Mouse (Mus musculus) 3134 (cell line): Measurements from ENCODE around the gene Olfr666.
"Not testable (repeated sequence)": the region's sequence is repeated elsewhere in the genome, so short reads cannot be mapped to it uniquely, and the experiment has no call there.

ENCODE experiments used
- DNase-seq: peaks from one replicate; pipeline ENCODE4 v3.0.0-alpha.2; 2011; ENCODE audit warnings: low spot score; ENCODE audit not compliant: insufficient read length; ENCODE audit errors: extremely low read depth

Olfr666 gene

DNA sequence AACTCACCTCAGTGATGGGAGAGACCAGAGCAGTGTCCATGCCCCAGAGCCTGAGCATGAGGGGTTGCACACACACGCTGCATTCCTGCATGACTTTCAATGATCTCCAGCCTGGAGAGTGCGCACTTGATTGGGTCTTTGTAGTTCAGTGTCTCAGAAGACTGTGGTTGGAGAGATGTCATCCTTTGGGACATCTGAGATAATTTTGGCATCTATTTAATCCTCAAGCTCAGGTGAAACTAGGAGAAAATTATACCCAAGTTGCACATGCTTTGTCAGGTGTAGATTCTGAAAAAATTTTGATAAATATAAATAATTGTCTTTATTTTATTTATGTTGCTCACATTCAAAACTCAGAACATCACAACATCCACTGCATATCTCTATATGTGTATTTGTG is at the start of gene Olfr666:
TSS of gene Olfr666 (minus strand) at position 101 of the 400 bp plus-strand sequence.
- DNase-seq, result no peak

- DNase-seq, result no peak
These were observed 38.2 kb upstream of the Olfr666 start, which contains the start of gene Olfr669 for GRCm38 (mm10) chr7:104933940-104934339. TSS of gene Olfr669 (plus strand) at chr7:104934240.

DNA sequence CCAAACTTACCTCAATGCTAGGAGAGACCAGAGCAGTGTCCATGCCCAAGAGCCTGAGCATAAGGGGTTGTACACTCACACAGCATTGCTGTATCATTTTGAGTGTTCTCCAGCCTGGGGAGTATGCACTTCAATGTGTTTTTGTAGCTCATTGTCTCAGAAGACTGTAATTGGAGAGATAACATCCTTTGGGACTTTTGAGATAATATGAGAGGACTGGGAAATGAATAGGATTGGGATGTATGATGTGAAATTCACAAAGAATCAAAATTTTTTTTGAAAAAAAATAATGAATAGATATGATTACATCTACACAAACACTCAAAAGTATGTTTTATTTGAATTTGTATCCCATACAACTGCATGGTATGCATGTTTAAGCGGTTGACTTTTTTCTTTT is 32.2 kb upstream of the Olfr666 start, which contains the start of gene Olfr668:
TSS of gene Olfr668 (minus strand) at position 101 of the 400 bp plus-strand sequence.
- no peak for DNase-seq

DNA sequence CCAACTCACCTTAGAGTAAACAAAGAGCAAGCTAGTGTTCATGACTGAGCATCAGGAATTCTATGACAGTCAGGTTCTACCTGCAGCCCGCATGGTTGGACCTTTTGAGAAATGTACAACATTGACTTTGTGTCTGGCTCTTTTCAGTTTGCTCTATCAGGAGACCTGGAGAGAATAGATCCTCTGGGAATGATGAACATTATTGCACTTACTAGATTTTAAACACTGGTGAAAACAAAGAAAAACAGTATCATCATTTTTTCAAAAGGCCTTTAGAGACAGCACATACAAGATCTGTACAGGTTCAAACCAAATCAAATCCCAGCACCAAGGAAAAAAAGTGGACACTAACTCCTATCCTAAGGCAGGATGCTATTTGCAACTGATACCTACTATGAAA is 25.6 kb upstream of the Olfr666 start, which contains the start of gene Olfr667:
TSS of gene Olfr667 (minus strand) at position 101 of the 400 bp plus-strand sequence.
- no peak for DNase-seq

- no peak for DNase-seq
These were observed 18.0 kb downstream of the Olfr666 start, which contains the start of gene Olfr665 for GRCm38 (mm10) chr7:104877731-104878130. TSS of gene Olfr665 (plus strand) at chr7:104878031.

- peak; percentile 46 for DNase-seq
These were observed 34.4 kb downstream of the Olfr666 start for GRCm38 (mm10) chr7:104861381-104861780.

GRCm38 (mm10) chr7:104857683-104858082 is 38.1 kb downstream of the Olfr666 start:
- peak; percentile 14 for DNase-seq

DNA sequence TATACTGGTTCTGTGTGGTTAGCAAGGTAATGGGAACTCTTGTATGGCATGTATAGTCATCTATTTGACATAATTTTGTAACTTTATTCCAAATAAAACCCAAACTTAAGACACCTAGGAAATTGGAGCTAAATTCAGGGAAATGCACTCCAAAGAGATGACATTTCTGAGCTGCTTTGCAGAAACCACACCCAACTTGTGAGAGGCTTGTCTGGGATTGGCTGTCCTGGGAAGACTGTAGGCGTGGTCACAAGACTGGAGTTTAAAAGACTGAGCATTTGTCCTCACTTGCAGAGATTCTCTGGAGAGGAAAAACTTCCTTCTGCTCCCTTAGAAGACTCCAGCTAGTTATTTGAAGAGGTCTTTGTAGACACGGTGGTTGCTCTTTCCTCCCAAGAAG is 39.0 kb downstream of the Olfr666 start, which contains the start of gene Usp17la:
TSS of gene Usp17la (plus strand) at position 301 of the 400 bp plus-strand sequence.
- not testable (repeated sequence) for DNase-seq

- DNase-seq, result no peak
These were observed 40.5 kb downstream of the Olfr666 start for GRCm38 (mm10) chr7:104855248-104855750.

DNA sequence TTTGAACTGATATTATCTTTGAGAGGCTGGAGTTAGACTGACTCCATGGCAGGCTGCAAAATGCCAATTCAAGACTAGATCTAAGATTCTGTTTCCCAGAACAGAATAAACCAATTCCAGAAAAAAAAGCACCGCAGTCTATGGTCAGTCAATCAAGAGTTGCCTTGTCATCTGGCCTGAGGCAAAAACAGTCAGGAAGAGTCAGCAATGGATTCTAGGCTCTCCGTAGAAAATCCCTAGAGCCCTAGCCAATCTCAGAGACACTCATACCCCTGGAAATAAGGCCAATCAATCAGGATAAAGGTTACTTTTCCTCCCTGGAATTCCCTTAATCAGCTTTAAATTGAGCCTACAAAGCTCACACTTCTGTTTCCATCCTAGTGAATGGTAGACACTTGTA is 44.2 kb downstream of the Olfr666 start:
- DNase-seq, result peak; percentile 20

DNA sequence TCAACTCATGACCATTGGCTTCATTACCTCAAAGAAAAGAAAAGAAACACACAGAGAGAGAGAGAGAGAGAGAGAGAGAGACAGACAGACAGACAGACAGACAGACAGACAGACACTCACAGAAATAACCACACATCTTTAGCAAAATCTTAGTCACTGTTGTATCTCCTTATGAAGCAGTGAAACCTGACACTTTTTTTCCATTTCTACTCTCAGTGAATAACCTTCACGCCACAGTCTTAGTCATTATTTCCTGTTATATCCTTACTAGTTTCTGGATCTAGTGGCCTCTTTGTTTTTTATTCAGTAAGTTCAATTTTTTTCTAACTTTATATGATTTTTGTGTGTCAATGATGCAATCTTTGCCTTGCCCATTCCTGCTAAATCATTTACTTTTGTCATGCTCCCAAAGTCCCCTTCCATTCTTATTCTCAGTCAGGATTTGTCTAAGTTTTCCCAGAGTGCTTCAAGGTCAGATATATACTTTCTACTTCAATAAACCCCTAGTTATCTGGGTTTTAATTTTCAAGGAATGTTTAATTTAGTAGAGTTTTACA is 51.9 kb downstream of the Olfr666 start:
- peak; percentile 29 for DNase-seq

DNA sequence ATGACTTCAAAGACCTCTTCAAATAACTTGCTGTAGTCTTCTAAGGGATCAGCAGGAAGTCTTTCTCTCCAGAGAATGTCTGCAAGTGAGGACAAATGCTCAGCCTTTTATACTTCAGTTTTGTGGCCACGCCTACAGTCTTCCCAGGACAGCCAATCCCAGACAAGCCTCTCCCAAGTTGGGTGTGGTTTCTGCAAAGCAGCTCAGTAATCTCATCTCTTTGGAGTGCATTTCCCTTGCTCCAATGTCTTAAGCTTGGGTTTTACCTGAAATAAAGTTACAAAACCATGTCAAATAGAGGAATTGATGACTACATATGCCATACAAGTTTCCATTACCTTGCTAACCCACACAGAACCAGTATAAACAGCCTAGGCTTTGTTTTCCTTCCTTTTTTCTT is 53.2 kb downstream of the Olfr666 start, which contains the start of gene Usp17lb:
TSS of gene Usp17lb (minus strand) at position 101 of the 400 bp plus-strand sequence.
- DNase-seq, result no peak
